In genomic region chr17:65559273-65559672, GRCm38 (mm10) we compare ENCODE assay signal across 7 mouse cellular contexts. TPM values are rescaled to one million over a fixed set of nuclear protein-coding genes. Genes with fewer than 3 reads are reported as not detected.
A peak's percentile ranks its signal among the peaks of the same experiment; 100 is the strongest.
DNase-seq lines count a peak whose midpoint lies in the region; ATAC-seq and TF ChIP-seq lines count a peak whose summit lies in the region.

No protein-coding gene starts in this region.

- no peak for TF ChIP-seq POLR2A in bone marrow, adult 2 months (IDR thresholded peaks at IDR 0.05; ENCODE audit: borderline replicate concordance, control insufficient read depth, low read depth, low read length)
- TF ChIP-seq POLR2A in small intestine, adult 2 months (IDR thresholded peaks at IDR 0.05; ENCODE audit: low read depth, low read length): no peak

- no peak overlapping the region for H3K4me3 ChIP-seq in midbrain, embryonic 11.5 days (ENCODE audit: low read depth, low read length)
- no peak overlapping the region for H3K4me3 ChIP-seq in midbrain, embryonic 16.5 days (ENCODE audit: low read depth, low read length)
- no peak overlapping the region for H3K4me3 ChIP-seq in bone marrow, adult 2 months (replicated peaks; ENCODE audit: control insufficient read depth, low read depth, low read length)
- H3K4me3 ChIP-seq in intestine, embryonic 15.5 days (replicated peaks): no peak overlapping the region
- H3K4me3 ChIP-seq in small intestine, adult 2 months (ENCODE audit: low read depth, low read length): no peak overlapping the region

- H3K4me1 ChIP-seq in midbrain, embryonic 11.5 days (ENCODE audit: control insufficient read depth, insufficient read depth, low read length): no peaks in the 10 kb centered on the region
- H3K4me1 ChIP-seq in midbrain, embryonic 16.5 days (ENCODE audit: control insufficient read depth, insufficient read depth, low read length): no peaks in the 10 kb centered on the region
- H3K4me1 ChIP-seq in bone marrow, adult 2 months (ENCODE audit: control insufficient read depth, insufficient read depth, low read length): no peaks in the 10 kb centered on the region; the same call in 1 of the 2 replicates
- no peaks in the 10 kb centered on the region for H3K4me1 ChIP-seq in intestine, embryonic 15.5 days (replicated peaks)
- peaks cover 3% of the 10 kb centered on the region for H3K4me1 ChIP-seq in small intestine, adult 2 months (ENCODE audit: control insufficient read depth, insufficient read depth, insufficient read length, low read length)

- no peak overlapping the region for H3K4me2 ChIP-seq in midbrain, embryonic 11.5 days
- H3K4me2 ChIP-seq in midbrain, embryonic 16.5 days (ENCODE audit: low read length): no peak overlapping the region
- no peak overlapping the region for H3K4me2 ChIP-seq in intestine, embryonic 15.5 days (replicated peaks)

- 51% methylated on average over 5 of the region's 5 CpGs for WGBS in midbrain, embryonic 11.5 days
- WGBS in midbrain, embryonic 16.5 days: 56% methylated on average over 5 of the region's 5 CpGs
- 40% methylated on average over 5 of the region's 5 CpGs for WGBS in bone marrow, adult 2 months
- WGBS in intestine, embryonic 15.5 days: 51% methylated on average over 4 of the region's 5 CpGs
- WGBS in small intestine, adult 2 months: 40% methylated on average over 5 of the region's 5 CpGs

- peak; percentile 56 for DNase-seq in midbrain, embryonic 11.5 days (ENCODE audit: low spot score, missing footprints)
- no peak for DNase-seq in frontal cortex, postnatal 14 days (ENCODE audit: low spot score in 2 of 2)
- DNase-seq in layer of hippocampus, adult 11-12 months (ENCODE audit: low spot score): no peak

- peak; percentile 73 for TF ChIP-seq CTCF in bone marrow, adult 2 months (IDR thresholded peaks at IDR 0.05; ENCODE audit: control insufficient read depth, insufficient read depth, low read length)
- TF ChIP-seq CTCF in small intestine, adult 2 months (IDR thresholded peaks at IDR 0.05; ENCODE audit: extremely low read depth, insufficient read length, insufficient replicate concordance, low read depth, low read length): peak; percentile 48; the same call in 1 of the 2 replicates

- no peak overlapping the region for H3K9ac ChIP-seq in midbrain, embryonic 11.5 days (ENCODE audit: low read length)
- H3K9ac ChIP-seq in midbrain, embryonic 16.5 days (ENCODE audit: low read depth, low read length): no peak overlapping the region
- H3K9ac ChIP-seq in intestine, embryonic 15.5 days: no peak overlapping the region

- no peaks in the 10 kb centered on the region for H3K9me3 ChIP-seq in midbrain, embryonic 11.5 days (ENCODE audit: control insufficient read depth, low read length)
- no peaks in the 10 kb centered on the region for H3K9me3 ChIP-seq in midbrain, embryonic 16.5 days (replicated peaks; ENCODE audit: control insufficient read depth, low read length, poor library complexity, severe bottlenecking)
- no peaks in the 10 kb centered on the region for H3K9me3 ChIP-seq in intestine, embryonic 15.5 days

- no peak overlapping the region for H3K27ac ChIP-seq in midbrain, embryonic 11.5 days (ENCODE audit: low read depth, low read length)
- H3K27ac ChIP-seq in midbrain, embryonic 16.5 days (ENCODE audit: low read length): no peak overlapping the region
- H3K27ac ChIP-seq in bone marrow, adult 2 months (ENCODE audit: control insufficient read depth, insufficient read depth, low read depth, low read length, poor library complexity): no peak overlapping the region
- H3K27ac ChIP-seq in intestine, embryonic 15.5 days: no peak overlapping the region
- no peak overlapping the region for H3K27ac ChIP-seq in small intestine, adult 2 months (ENCODE audit: insufficient read depth, low read depth, low read length)

- peak; percentile 43; the same call in 1 of the 2 replicates for ATAC-seq in midbrain, embryonic 11.5 days (ENCODE audit: low FRiP score)
- ATAC-seq in midbrain, embryonic 16.5 days: no peak
- ATAC-seq in intestine, embryonic 15.5 days: peak; percentile 57; the same call in 1 of the 2 replicates

- H3K27me3 ChIP-seq in midbrain, embryonic 11.5 days (ENCODE audit: control insufficient read depth, insufficient read depth, low read length): no peaks in the 10 kb centered on the region
- H3K27me3 ChIP-seq in midbrain, embryonic 16.5 days (ENCODE audit: control insufficient read depth, insufficient read depth, low read depth, low read length): no peaks in the 10 kb centered on the region
- H3K27me3 ChIP-seq in intestine, embryonic 15.5 days (replicated peaks): no peaks in the 10 kb centered on the region
- no peaks in the 10 kb centered on the region for H3K27me3 ChIP-seq in small intestine, adult 2 months (ENCODE audit: control insufficient read depth, insufficient read depth, low read length)

- no peaks in the 10 kb centered on the region for H3K36me3 ChIP-seq in midbrain, embryonic 11.5 days (ENCODE audit: control insufficient read depth, insufficient read depth, low read length)
- no peaks in the 10 kb centered on the region for H3K36me3 ChIP-seq in midbrain, embryonic 16.5 days (ENCODE audit: control insufficient read depth, insufficient read depth, low read length)
- H3K36me3 ChIP-seq in intestine, embryonic 15.5 days: no peaks in the 10 kb centered on the region
- no peaks in the 10 kb centered on the region for H3K36me3 ChIP-seq in small intestine, adult 2 months (ENCODE audit: control insufficient read depth, insufficient read depth, low read length)

RNA-seq across cellular contexts. Expression of gene Tmem232, which starts 18.7 kb away (rescaled TPM):
- not detected in 2 replicates for polyA plus RNA-seq in midbrain, embryonic 11.5 days (2014; fragmentation: Nextera tagmentation; extraction: Ambion mirVana)
- polyA plus RNA-seq in midbrain, embryonic 16.5 days (2015; fragmentation: Nextera tagmentation; extraction: Ambion mirVana): 0.46 and 0.92 TPM in 2 replicates
- not detected in 2 replicates for polyA plus RNA-seq in bone marrow, adult 2 months (2011; ENCODE audit: insufficient read depth, insufficient read length, low replicate concordance, missing spikeins)
- polyA plus RNA-seq in intestine, embryonic 15.5 days (2015; fragmentation: Nextera tagmentation; extraction: Ambion mirVana): not detected in 2 replicates
- polyA plus RNA-seq in small intestine, adult 2 months (2012; rRNA removed): not detected in 2 replicates

RNA-seq across cellular contexts. Expression of gene Vapa, which starts 54.1 kb away (rescaled TPM):
- polyA plus RNA-seq in midbrain, embryonic 11.5 days (2014; fragmentation: Nextera tagmentation; extraction: Ambion mirVana): 242 and 263 TPM in 2 replicates
- polyA plus RNA-seq in midbrain, embryonic 16.5 days (2015; fragmentation: Nextera tagmentation; extraction: Ambion mirVana): 275 and 287 TPM in 2 replicates
- polyA plus RNA-seq in bone marrow, adult 2 months (2011; ENCODE audit: insufficient read depth, insufficient read length, low replicate concordance, missing spikeins): 30.7 and 60.4 TPM in 2 replicates
- 206 and 240 TPM in 2 replicates for polyA plus RNA-seq in intestine, embryonic 15.5 days (2015; fragmentation: Nextera tagmentation; extraction: Ambion mirVana)
- polyA plus RNA-seq in small intestine, adult 2 months (2012; rRNA removed): 76.0 and 96.0 TPM in 2 replicates
